Mouse (Mus musculus) heart, adult 11 months (tissue): Measurements from ENCODE around the gene Gm8138.
A peak's percentile ranks its signal among the peaks of the same experiment; 100 is the strongest.
"Not testable (repeated sequence)": the region's sequence is repeated elsewhere in the genome, so short reads cannot be mapped to it uniquely, and the experiment has no call there.

Experiments
- DNase-seq: peaks from one replicate; pipeline ENCODE4 v3.0.0; 2022

Gm8138 gene

DNA sequence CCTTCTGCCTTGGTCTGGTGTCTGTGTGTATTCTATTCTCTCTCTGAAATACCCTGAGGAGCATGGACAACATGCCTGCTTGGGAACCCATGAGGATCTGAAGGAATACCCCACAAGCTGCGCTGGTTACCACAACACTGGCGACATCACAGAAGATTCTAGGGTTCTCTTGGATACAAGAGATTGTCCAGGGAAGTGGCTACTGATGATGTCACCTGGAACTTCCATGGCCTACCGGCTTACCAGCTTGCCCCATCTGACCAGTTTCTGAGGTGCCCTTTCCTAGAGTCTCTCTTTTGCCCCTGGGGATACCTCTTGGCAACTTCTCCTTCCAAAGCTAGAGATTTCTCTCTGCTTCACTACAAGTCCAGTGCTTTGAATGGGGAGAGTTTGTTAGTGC, at the start of gene Gm8138:
Gene Gm8138, minus strand, starts transcription at position 101 of the 400 bp plus-strand sequence.
- not testable (repeated sequence) for DNase-seq

DNA sequence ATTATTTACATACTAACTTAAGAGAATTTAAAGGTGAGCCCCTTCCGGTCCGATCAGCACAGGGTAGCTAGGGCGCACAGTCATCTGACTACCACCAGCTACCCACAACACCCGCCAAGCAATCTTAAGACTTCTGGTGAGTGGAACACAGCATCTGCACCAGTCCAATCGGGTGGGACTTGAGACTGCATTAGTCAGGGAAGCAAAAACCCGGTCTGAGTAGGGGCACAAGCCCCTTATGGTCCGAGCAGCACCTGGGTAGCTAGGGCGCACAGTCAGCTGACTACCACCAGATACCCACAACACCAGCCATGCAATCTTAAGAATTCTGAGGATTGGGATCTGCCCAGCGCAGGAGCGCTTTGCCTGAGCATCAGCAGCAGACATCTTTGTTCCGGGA, 54.4 kb downstream of the Gm8138 start:
- DNase-seq, result peak; percentile 94
